Mouse (Mus musculus): ENCODE measurements at regions not wholly inside any gene's neighbourhood (a gene's known extent, or its start where the extent isn't known, plus 50 kb on each side); places are given as distances from the start of the nearest gene placed in this dataset.

DNA sequence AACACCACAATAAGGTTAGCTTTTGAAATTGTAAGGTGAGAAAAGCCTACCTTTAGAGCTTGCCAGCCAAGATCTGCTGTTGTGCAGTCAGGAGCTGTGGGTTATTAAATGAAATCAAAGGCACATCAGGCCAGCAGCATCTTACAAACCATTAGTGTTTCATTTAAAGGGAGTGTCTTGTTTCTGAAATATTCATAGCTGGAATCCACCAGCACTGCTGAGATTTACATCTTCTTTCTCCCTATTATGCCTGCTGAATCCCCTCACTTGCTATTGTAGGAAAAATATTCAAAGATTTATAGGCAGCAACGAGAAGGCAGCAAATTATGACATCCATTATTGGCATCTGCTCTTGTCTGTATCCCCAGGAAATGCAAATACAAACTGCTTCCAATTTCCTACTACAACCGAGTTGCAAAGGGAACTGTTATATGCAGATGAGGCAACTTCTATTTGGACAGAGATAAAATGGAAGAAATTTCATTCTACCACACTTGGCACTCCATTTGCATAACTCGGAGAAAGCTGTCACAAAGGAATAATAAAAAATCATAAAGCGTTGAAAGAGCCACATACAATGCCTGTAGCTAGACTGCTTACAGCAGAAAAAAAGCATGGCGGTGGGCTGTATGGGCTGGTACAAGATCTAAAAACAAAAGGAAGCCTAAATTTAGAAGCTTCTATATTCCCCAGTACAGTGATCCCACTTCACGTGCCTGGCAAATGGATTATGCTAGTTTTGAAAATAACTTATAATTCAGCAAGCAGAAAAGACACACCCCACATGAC, 60.3 kb upstream of the Prkd1 start:
- DNase-seq (ENCODE audit: low spot score): no peak

- DNase-seq (ENCODE audit: low spot score): no peak
Measured at GRCm38 (mm10) chr12:50698613-50699442, 49.9 kb upstream of the Prkd1 start.

All from urinary bladder, postnatal 10 days (tissue).